Mouse (Mus musculus) C2C12 (cell line): ENCODE results near the gene Tbc1d21. TPM values are rescaled to one million over a fixed set of nuclear protein-coding genes. Genes with fewer than 3 reads are reported as not detected.

Source experiments
- H3K27me3 ChIP-seq: one replicate; pipeline ENCODE4 v1.6.1; 2011; ENCODE audit not compliant: control insufficient read depth, insufficient read depth, insufficient read length
- H3K36me3 ChIP-seq: one replicate; pipeline ENCODE4 v1.6.1; 2011; ENCODE audit not compliant: control insufficient read depth, insufficient read depth
- H3K4me3 ChIP-seq: one replicate; pipeline ENCODE4 v1.5.1; 2011; ENCODE audit warnings: mild to moderate bottlenecking, control low read depth; ENCODE audit not compliant: poor library complexity, insufficient read depth, severe bottlenecking
- H3K79me2 ChIP-seq: one replicate; pipeline ENCODE4 v1.6.1; 2011; ENCODE audit not compliant: control insufficient read depth, insufficient read depth
- H3K79me3 ChIP-seq: one replicate; pipeline ENCODE4 v1.6.1; 2011; ENCODE audit warnings: low read depth, control low read depth
- H3ac ChIP-seq: one replicate; pipeline ENCODE3; 2011; ENCODE audit warnings: low read depth; ENCODE audit not compliant: control insufficient read depth, insufficient read length
- CEBPB ChIP-seq: IDR thresholded peaks from one replicate; pipeline ENCODE4 v1.6.1; 2011; ENCODE audit warnings: low read depth, mild to moderate bottlenecking, control low read depth, moderate library complexity
- CTCF ChIP-seq: IDR thresholded peaks from one replicate; pipeline ENCODE4 v1.5.1; 2011; ENCODE audit not compliant: control insufficient read depth, insufficient read depth, insufficient read length
- FOSL1 ChIP-seq: IDR thresholded peaks from one replicate; pipeline ENCODE4 v1.8.0; 2011; ENCODE audit warnings: mild to moderate bottlenecking, low read length; ENCODE audit not compliant: poor library complexity, insufficient read depth, severe bottlenecking
- MAX ChIP-seq: IDR thresholded peaks from one replicate; pipeline ENCODE4 v1.6.1; 2011; ENCODE audit warnings: mild to moderate bottlenecking, control low read depth
- MYOD1 ChIP-seq: IDR thresholded peaks from one replicate; pipeline ENCODE4 v1.6.1; 2011; ENCODE audit warnings: low read depth; ENCODE audit not compliant: control insufficient read depth, insufficient read length
- MYOG ChIP-seq: IDR thresholded peaks from one replicate; pipeline ENCODE4 v1.6.1; 2011; ENCODE audit not compliant: control insufficient read depth, insufficient read length; ENCODE audit errors: extremely low read depth
- USF1 ChIP-seq: IDR thresholded peaks from one replicate; pipeline ENCODE4 v1.6.1; 2011; ENCODE audit warnings: low read depth, mild to moderate bottlenecking, control low read depth, moderate library complexity
- polyA plus RNA-seq: library from polyadenylated mRNA; unstranded; fragments of >200 nt; fragmentation: generic; extraction: Trizol; gene quantifications from one replicate; pipeline ENCODE4 v1.2.1, GENCODE M21; 2012; ENCODE audit warnings: missing spikeins

The Tbc1d21 gene
- polyA plus RNA-seq, 1 experiment, result not detected

DNA sequence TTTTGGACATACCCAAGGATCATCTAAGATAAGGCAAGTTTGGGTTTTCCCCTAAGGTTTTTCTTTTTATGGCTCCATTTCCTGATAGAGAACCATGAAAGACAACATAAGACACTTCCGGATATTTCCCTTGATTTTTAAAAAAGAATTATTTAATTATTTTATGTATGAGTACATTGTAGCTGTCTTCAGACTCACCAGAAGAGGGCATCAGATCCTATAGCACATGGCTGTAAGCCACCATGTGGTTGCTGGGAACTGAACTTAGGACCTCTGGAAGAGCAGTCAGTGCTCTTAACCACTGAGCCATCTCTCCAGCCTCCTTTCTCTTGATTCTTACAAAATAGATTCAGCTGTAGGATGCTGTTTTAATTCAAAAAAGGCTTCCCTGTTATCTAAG, 28.5 kb downstream of the Tbc1d21 start:
- no peaks in the 10 kb centered on the region for H3K27me3 ChIP-seq
- H3ac ChIP-seq, result no peak overlapping the region
- H3K79me3 ChIP-seq, result no peaks in the 10 kb centered on the region
- TF ChIP-seq MYOD1, result no peak
- TF ChIP-seq MAX, result no peak
- TF ChIP-seq CEBPB, result no peak
- no peak for TF ChIP-seq MYOG
- TF ChIP-seq USF1, result no peak
- TF ChIP-seq FOSL1, result no peak
- TF ChIP-seq CTCF, result no peak
- H3K4me3 ChIP-seq, result no peak overlapping the region
- H3K36me3 ChIP-seq, result no peaks in the 10 kb centered on the region
- no peaks in the 10 kb centered on the region for H3K79me2 ChIP-seq

DNA sequence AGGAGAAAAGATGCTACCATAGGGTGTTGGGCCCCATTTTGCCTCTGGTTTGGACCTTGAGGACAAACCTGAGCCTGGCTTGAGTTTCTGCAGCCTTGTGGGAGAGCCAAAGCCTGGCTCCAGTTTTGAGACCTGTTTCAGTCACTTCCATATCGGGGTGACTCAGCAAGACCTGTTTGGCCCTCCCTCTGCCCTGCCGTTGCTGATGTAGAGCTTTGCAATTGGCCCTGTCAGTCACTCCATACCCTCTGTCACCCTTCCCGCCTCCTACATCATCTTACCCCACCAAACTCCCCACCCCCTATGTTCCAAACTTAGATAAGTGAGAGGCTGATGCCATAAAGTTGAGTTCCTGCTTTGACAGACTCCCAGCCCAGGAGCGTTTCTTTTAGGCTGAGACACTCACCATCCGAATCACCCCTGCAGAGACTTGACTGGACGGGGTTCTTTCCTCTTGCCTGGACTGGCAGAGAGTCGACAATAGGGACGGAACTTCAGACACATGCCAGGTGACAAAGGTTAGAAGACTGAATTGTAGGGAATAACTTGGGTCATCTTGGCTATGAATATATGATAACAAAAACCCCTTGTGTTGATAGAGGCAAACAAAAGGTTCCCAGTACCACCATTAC, 33.5 kb downstream of the Tbc1d21 start:
- H3K27me3 ChIP-seq, result no peaks in the 10 kb centered on the region
- TF ChIP-seq MAX (no peak), CEBPB (no peak), CTCF (no peak), MYOD1 (no peak), USF1 (no peak), MYOG (no peak), FOSL1 (no peak)
- H3K79me2 ChIP-seq, result no peaks in the 10 kb centered on the region
- H3K36me3 ChIP-seq, result no peaks in the 10 kb centered on the region
- H3ac ChIP-seq, result no peak overlapping the region
- no peak overlapping the region for H3K4me3 ChIP-seq
- no peaks in the 10 kb centered on the region for H3K79me3 ChIP-seq

DNA sequence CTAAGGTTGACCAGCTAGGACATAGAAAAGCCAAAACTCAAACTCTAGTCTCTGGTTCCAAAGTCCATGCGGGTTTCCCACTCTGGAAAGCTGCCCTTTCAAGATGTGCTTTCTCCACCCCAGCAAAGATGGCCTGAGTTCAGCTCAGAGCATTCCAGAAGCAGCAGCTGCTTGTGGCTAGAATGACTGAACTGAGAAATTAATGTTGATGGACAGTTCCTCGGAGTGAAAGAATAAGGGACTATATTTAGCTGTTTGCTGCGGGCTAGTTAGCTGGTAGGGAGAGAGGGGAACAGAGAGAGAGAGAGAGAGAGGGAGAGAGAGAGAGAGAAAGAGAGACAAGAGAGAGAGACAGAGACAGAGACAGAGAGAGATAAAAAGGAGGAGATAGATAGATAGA, 39.0 kb downstream of the Tbc1d21 start:
- Histone ChIP-seq H3K4me3 (no peak overlapping the region), H3K36me3 (no peaks in the 10 kb centered on the region), H3ac (no peak overlapping the region), H3K79me2 (no peaks in the 10 kb centered on the region), H3K79me3 (no peaks in the 10 kb centered on the region), H3K27me3 (no peaks in the 10 kb centered on the region)
- TF ChIP-seq USF1 (no peak), MYOG (no peak), MYOD1 (no peak), FOSL1 (no peak), CEBPB (no peak), MAX (no peak), CTCF (no peak)

DNA sequence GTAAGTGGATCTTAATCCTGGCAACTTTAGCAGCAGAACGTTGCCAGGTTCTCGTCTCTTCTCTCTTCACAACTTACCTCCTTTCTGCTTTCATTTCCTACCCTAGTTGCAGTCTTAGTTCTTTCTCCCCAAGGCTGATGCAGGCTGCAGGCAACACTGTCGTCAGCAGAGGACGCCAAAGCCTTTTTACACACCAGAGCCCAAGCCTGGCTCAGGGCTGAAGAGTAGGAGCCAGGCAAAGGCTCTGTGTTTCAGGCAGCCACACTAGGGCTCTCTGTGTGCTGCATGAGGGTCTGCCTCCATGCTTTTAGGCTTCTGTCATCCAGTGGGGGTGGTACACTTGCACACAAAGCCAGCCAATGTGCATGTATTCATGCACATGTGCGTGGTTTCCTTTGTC, 40.0 kb downstream of the Tbc1d21 start:
- Histone ChIP-seq H3K79me3 (no peaks in the 10 kb centered on the region), H3K36me3 (no peaks in the 10 kb centered on the region), H3K79me2 (no peaks in the 10 kb centered on the region), H3K27me3 (no peaks in the 10 kb centered on the region), H3K4me3 (no peak overlapping the region), H3ac (no peak overlapping the region)
- TF ChIP-seq MAX (no peak), USF1 (no peak), FOSL1 (no peak), CEBPB (no peak), CTCF (peak; percentile 88)

DNA sequence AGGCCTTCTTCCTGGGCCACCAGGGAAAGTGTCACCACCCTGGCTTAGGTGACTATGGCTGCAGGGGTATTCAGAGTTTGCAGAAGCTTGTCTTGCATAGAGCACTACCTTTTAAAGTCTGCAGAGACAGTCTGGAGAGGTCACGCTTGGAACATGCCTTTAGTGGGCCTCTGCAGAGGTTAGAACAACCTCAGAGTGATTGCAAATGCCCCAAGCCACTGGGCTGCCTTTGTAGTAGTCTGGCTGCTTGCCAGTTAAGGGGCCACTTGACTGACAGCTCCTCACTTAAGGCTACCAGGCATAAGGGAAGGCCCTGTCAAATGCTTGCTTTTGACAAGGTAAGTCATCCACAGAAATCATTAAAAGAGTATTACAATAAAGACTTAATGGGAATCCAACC, 42.9 kb downstream of the Tbc1d21 start:
- Histone ChIP-seq H3K36me3 (no peaks in the 10 kb centered on the region), H3K79me3 (no peaks in the 10 kb centered on the region), H3K4me3 (no peak overlapping the region), H3K79me2 (no peaks in the 10 kb centered on the region), H3ac (no peak overlapping the region), H3K27me3 (no peaks in the 10 kb centered on the region)
- TF ChIP-seq MYOG (no peak), CEBPB (no peak), MAX (no peak), USF1 (no peak), CTCF (no peak), FOSL1 (no peak), MYOD1 (no peak)

DNA sequence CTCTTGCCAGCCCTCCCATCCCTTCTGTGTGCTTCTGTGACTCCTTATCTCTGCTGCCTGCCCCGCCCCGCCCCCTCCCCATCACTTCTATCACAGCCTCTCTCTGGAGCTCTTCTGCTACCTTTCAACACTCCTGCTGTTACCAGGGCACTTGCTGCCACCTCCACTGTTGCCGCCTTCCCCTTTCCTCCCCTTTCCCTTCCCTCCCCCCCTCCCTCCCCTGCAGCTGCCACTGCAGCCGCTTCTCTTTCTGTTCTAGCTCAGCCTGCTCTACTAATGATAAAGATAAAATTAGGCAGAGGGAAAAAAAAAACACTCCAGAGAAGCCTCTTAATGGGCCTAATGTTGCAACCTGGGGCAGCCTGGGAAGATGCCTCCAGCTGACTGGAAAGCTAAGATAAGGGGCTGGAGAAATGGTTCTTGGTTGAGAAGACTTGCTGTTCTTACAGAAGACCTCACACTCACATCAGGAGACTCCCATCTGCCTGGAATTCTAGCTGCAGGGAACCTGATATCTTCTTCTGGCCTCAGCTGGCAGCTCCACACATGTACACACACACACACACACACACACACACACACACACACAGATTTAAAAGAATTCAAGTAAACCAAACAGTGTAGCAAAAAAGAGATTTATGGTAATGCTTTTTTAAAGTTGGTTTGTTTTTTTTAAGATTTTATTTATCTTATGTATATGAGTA, 43.6 kb downstream of the Tbc1d21 start:
- Histone ChIP-seq H3K27me3 (no peaks in the 10 kb centered on the region), H3K79me2 (no peaks in the 10 kb centered on the region), H3ac (no peak overlapping the region), H3K4me3 (no peak overlapping the region), H3K79me3 (no peaks in the 10 kb centered on the region), H3K36me3 (no peaks in the 10 kb centered on the region)
- TF ChIP-seq MYOD1, result no peak
- no peak for TF ChIP-seq MAX
- no peak for TF ChIP-seq CEBPB
- no peak for TF ChIP-seq FOSL1
- no peak for TF ChIP-seq USF1
- TF ChIP-seq MYOG, result no peak
- TF ChIP-seq CTCF, result no peak
